Mouse (Mus musculus): Measurements from ENCODE around the gene Fkbp1b. TPM values are rescaled to one million over a fixed set of nuclear protein-coding genes. Genes with fewer than 3 reads are reported as not detected.
A peak's percentile ranks its signal among the peaks of the same experiment; 100 is the strongest.
"Not testable (repeated sequence)": the region's sequence is repeated elsewhere in the genome, so short reads cannot be mapped to it uniquely, and the experiment has no call there.

Gene Fkbp1b
- not detected for polyA plus RNA-seq (2017; shearing (Covaris generic))

GRCm38 (mm10) chr12:4841392-4841887, at the start of gene Fkbp1b:
Gene Fkbp1b, minus strand, starts transcription at chr12:4841591.
- ATAC-seq = no peak

GRCm38 (mm10) chr12:4889891-4890290, 48.5 kb upstream of the Fkbp1b start:
- no peak for ATAC-seq

- ATAC-seq = no peak
Measured at GRCm38 (mm10) chr12:4889251-4889650, 47.9 kb upstream of the Fkbp1b start.

- no peak for ATAC-seq
Measured at GRCm38 (mm10) chr12:4888739-4889138, 47.3 kb upstream of the Fkbp1b start.

GRCm38 (mm10) chr12:4886581-4886980, 45.2 kb upstream of the Fkbp1b start:
- not testable (repeated sequence) for ATAC-seq

GRCm38 (mm10) chr12:4885062-4885461, 43.7 kb upstream of the Fkbp1b start:
- no peak for ATAC-seq

GRCm38 (mm10) chr12:4882086-4882485, 40.7 kb upstream of the Fkbp1b start:
- no peak for ATAC-seq

GRCm38 (mm10) chr12:4879048-4879447, 37.7 kb upstream of the Fkbp1b start:
- no peak for ATAC-seq

- ATAC-seq = no peak
Measured at GRCm38 (mm10) chr12:4878296-4878783, 36.9 kb upstream of the Fkbp1b start.

- ATAC-seq = no peak
Measured at GRCm38 (mm10) chr12:4875623-4876022, 34.2 kb upstream of the Fkbp1b start.

- peak; percentile 93 for ATAC-seq
Measured at GRCm38 (mm10) chr12:4874161-4874927, 33.0 kb upstream of the Fkbp1b start, which contains the start of gene Mfsd2b. Gene Mfsd2b, minus strand, starts transcription at chr12:4874359.

GRCm38 (mm10) chr12:4873531-4873930, 32.1 kb upstream of the Fkbp1b start:
- ATAC-seq = no peak

- ATAC-seq = no peak
Measured at GRCm38 (mm10) chr12:4872983-4873477, 31.6 kb upstream of the Fkbp1b start.

GRCm38 (mm10) chr12:4872273-4872672, 30.9 kb upstream of the Fkbp1b start:
- no peak for ATAC-seq

- ATAC-seq = no peak
Measured at GRCm38 (mm10) chr12:4871260-4871659, 29.9 kb upstream of the Fkbp1b start.

GRCm38 (mm10) chr12:4868924-4869323, 27.5 kb upstream of the Fkbp1b start:
- ATAC-seq = no peak

GRCm38 (mm10) chr12:4864338-4864690, 22.9 kb upstream of the Fkbp1b start:
- no peak for ATAC-seq

- ATAC-seq = no peak
Measured at GRCm38 (mm10) chr12:4863654-4864337, 22.4 kb upstream of the Fkbp1b start.

- ATAC-seq = no peak
Measured at GRCm38 (mm10) chr12:4862672-4863071, 21.3 kb upstream of the Fkbp1b start.

- ATAC-seq = no peak
Measured at GRCm38 (mm10) chr12:4859241-4859914, 18.0 kb upstream of the Fkbp1b start.

GRCm38 (mm10) chr12:4856834-4857233, 15.4 kb upstream of the Fkbp1b start:
- ATAC-seq = no peak

- no peak for ATAC-seq
Measured at GRCm38 (mm10) chr12:4856160-4856559, 14.8 kb upstream of the Fkbp1b start.

GRCm38 (mm10) chr12:4843741-4844140, 2.4 kb upstream of the Fkbp1b start:
- ATAC-seq = peak; percentile 47

Measured in activated CD4-positive, CD25-positive, alpha-beta regulatory T cell, adult 4 months (primary cell).